Mouse (Mus musculus): ENCODE data around the gene Colca2. TPM values are rescaled to one million over a fixed set of nuclear protein-coding genes. Genes with fewer than 3 reads are reported as not detected.

The Colca2 gene
- total RNA-seq (2021) = 1 to 10 TPM in 1 of 2 experiments, under 1 TPM in 1; 0.75 to 1.6 TPM

GRCm38 (mm10) chr9:51278500-51279381 lies at the start of gene Colca2:
TSS of gene Colca2 (minus strand) at chr9:51278569.
- peak; percentile 67 for DNase-seq (ENCODE audit: low spot score)
- intact Hi-C loops (cut with DNase I) = no loop called here

GRCm38 (mm10) chr9:51327555-51327903 lies 49.2 kb upstream of the Colca2 start:
- intact Hi-C loops (cut with DNase I) = no loop called here

GRCm38 (mm10) chr9:51326619-51327554 lies 48.5 kb upstream of the Colca2 start:
- DNase-seq (ENCODE audit: low spot score) = no peak
- intact Hi-C loops (cut with DNase I) = no loop called here

More at GRCm38 (mm10) chr9:51327555-51327903, 49.2 kb upstream of the Colca2 start:
- no peak for DNase-seq (ENCODE audit: low spot score)

- DNase-seq (ENCODE audit: low spot score) = no peak
- intact Hi-C loops (cut with DNase I) = no loop called here
Observed at GRCm38 (mm10) chr9:51324406-51325065, 46.2 kb upstream of the Colca2 start.

DNA sequence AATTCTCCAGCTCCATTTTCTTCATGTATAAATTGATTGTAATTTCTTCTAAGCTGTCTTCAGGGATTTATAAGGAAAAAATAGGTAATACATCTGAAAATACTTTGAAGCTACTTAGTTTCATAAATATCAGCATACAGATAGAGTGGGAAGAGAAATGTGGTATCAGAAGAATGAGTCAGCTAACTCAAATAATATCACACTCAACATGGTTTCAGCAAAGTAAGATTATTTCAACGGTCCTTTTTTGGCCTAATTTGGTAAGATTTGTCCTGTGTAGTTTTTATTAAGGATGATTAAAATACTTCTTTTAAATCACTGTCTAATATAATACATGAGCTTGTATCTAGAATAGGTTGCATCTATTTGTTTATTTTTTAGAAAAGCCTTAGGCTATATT lies 41.7 kb upstream of the Colca2 start:
- DNase-seq (ENCODE audit: low spot score) = no peak
- intact Hi-C loops (cut with DNase I) = no loop called here

- intact Hi-C loops (cut with DNase I) = no loop called here
- no peak for DNase-seq (ENCODE audit: low spot score)
Observed at GRCm38 (mm10) chr9:51318246-51318645, 39.9 kb upstream of the Colca2 start.

- intact Hi-C loops (cut with DNase I) = no loop called here
Observed at GRCm38 (mm10) chr9:51317322-51317721, 39.0 kb upstream of the Colca2 start.

DNA sequence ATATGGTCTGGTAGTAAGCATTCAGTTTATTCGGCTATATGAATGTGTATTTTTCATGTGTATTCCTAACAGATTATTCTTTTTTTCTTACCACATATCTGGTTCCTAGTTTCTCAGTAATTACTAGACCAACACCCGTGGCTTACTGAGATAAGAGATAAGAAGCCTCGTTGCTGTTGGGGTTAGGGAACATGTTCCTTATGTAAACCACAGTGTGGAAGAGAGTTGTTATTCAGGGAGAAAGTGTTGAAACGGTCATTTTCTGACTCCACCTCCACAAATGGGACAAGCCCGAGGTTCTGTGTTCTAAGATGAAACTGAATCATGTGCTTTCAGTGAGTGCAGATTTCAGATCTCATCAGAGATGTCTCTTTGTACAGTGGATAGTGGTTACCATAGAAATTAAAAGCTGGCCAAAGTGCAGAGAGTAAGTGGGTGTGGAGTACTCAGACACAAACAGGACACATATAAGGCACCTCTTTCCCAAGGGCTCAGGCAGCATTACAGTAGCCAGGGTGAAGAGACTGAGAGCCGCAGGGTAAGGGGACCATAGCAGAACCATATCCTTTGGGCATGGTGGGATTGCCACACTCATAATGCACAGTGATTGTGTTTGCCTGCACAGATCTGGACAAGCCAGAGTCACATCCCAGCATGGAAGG lies 37.2 kb upstream of the Colca2 start:
- no peak for DNase-seq (ENCODE audit: low spot score)
- intact Hi-C loops (cut with DNase I) = no loop called here

More at GRCm38 (mm10) chr9:51317322-51317721, 39.0 kb upstream of the Colca2 start:
- DNase-seq (ENCODE audit: low spot score) = no peak

- intact Hi-C loops (cut with DNase I) = no loop called here
- DNase-seq (ENCODE audit: low spot score) = no peak
Observed at GRCm38 (mm10) chr9:51312554-51313317, 34.4 kb upstream of the Colca2 start.

DNA sequence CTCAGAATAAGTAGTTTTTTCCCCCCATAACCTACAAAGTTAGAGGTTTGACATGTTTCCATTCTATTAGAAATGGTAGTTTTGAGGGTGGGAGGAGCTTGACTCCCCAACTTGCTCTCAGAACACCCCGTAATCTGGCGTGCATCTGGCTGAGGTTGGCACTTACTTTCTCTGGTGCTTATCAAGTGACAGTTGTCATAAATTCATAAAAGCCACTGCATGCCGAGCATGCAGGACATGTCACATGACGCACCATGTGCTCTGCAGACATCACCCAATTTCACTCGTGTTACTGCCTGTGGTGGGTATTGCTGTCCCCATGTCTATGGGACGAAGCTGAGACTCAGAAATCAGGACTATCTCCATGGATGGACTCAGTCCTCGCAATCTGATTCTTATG lies 32.1 kb upstream of the Colca2 start:
- intact Hi-C loops (cut with DNase I) = no loop called here
- no peak for DNase-seq (ENCODE audit: low spot score)

- DNase-seq (ENCODE audit: low spot score) = no peak
- intact Hi-C loops (cut with DNase I) = no loop called here
Observed at GRCm38 (mm10) chr9:51306351-51306750, 28.0 kb upstream of the Colca2 start.

- intact Hi-C loops (cut with DNase I) = no loop called here
- DNase-seq (ENCODE audit: low spot score) = no peak
Observed at GRCm38 (mm10) chr9:51305146-51305545, 26.8 kb upstream of the Colca2 start.

DNA sequence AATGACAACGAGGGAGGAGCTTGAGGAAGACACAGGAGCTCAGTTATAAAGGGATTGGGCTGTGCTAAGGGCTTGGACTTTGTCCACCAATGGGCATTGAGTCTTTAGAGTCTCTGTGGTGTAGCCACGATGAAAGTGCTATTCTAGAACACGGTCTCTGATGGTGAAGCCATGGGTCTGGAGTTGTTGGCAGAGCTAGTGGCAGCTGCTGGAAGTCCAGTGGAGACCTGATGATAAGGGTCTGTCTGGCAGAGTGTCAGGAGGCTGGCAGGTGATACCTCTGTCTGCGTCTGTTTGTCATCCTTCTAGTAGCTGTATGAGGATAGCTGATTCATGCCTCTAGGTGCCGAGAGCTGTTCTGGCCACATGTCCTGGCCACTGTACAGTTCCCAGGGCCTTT lies 25.6 kb upstream of the Colca2 start:
- DNase-seq (ENCODE audit: low spot score) = no peak
- intact Hi-C loops (cut with DNase I) = no loop called here

DNA sequence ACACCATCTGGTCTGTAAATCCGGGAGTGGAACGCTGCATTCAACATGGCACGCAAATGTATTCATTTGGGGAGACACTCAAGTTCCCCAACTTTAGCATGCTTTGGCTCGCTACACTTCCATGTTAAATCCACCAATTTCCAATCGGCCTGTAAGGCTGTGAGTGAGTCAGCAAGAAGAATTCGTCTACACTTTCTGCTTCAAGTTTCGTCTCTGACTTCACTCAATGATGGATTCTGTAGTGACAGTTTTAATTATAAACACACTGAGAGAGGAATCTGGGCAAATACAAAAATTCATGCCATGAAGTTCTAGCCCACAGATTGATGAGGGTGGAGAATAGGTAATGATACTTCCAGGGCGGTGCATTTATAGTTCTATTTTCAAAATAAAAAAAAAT lies 15.2 kb upstream of the Colca2 start:
- no peak for DNase-seq (ENCODE audit: low spot score)
- intact Hi-C loops (cut with DNase I) = loop anchor here (10.0 kb wide), 1 partner anchor 449 kb away; the partner anchor contains the start of gene Ppp2r1b

DNA sequence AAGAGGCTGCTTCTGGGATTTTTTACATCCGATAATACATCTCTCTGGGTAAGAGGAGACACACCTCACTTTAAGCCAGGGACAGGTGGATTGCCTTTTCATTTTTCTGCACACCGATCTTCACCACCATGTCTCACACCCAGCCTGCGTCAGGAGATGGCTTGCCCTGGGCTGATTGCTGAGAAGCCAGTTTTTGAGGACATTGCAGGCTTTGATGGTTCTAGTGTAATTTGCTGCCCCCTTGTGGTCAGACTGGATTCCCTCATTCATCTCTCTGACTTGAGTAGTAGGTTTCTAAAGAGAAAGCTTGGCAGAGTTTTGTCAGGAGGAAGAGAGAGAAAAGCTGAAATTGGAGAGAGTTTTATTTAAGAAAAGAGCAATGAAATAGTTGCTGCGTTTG lies 14.3 kb upstream of the Colca2 start:
- peak; percentile 34 for DNase-seq (ENCODE audit: low spot score)
- intact Hi-C loops (cut with DNase I) = loop anchor here (1.0 to 10.0 kb wide), 2 partner anchors 131 to 448 kb away; partner anchors contain the start of gene Ppp2r1b

- DNase-seq (ENCODE audit: low spot score) = no peak
Observed at GRCm38 (mm10) chr9:51290980-51291379, 12.6 kb upstream of the Colca2 start.

GRCm38 (mm10) chr9:51286079-51286478 lies 7.7 kb upstream of the Colca2 start:
- intact Hi-C loops (cut with DNase I) = no loop called here
- no peak for DNase-seq (ENCODE audit: low spot score)

More at GRCm38 (mm10) chr9:51290980-51291379, 12.6 kb upstream of the Colca2 start:
- intact Hi-C loops (cut with DNase I) = loop anchor here (10.0 kb wide), 1 partner anchor 446 kb away; the partner anchor contains the start of gene Ppp2r1b

DNA sequence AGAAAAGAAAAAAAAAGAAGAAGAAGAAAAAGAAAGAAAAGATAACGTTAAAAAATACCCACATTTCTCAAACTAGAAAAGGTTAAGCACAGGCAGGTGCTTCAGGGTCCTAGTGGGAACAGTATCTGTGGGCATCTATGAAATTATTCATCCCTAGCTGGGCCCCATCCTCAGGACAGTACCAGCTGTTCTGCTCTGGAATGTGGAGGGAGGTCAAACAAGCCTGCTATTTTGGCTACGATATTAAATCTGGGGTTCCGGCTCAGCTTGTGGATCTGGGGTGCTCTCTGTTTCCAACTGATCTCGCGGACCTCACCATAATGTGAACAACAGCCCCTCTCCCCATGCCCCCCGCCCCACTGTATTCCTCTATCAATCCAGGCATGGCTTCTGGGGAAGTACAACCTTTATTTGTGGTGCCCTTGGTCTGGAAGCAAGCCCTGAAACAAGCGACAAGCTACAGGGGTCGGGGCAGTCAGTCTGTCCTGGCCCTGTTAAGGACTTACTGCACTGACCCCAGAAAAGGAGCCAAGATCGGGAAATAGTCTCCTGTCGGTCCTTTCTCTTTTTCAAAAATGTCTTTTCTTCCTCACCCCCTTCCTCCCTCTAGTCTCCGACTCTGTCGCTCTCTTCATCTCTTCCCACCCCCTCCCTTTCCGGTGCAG lies 403 bp downstream of the Colca2 start:
- DNase-seq (ENCODE audit: low spot score) = no peak
- intact Hi-C loops (cut with DNase I) = no loop called here
